Mouse (Mus musculus) gonadal fat pad, adult 2 months (tissue): ENCODE measurements around the gene Dqx1. TPM values are rescaled to one million over a fixed set of nuclear protein-coding genes. Genes with fewer than 3 reads are reported as not detected.

Experiments
- DNase-seq: peaks from one replicate; pipeline ENCODE4 v3.0.0-alpha.2; 2012; ENCODE audit warnings: low read depth
- polyA plus RNA-seq: library from polyadenylated mRNA; depleted of rRNA; stranded (reverse); fragments of >200 nt; gene quantifications from 2 replicates; pipeline ENCODE4 v1.2.3, GENCODE M21; 2012

The Dqx1 gene
- polyA plus RNA-seq, 1 experiment = 1.4 TPM

GRCm38 (mm10) chr6:83033249-83034185 lies 24.1 kb upstream of the Dqx1 start, which contains the start of the genes Dok1 and Loxl3:
Gene Dok1 (minus strand): TSS chr6:83033471.
Gene Loxl3 (plus strand): TSS chr6:83034173.
- DNase-seq = no peak

DNA sequence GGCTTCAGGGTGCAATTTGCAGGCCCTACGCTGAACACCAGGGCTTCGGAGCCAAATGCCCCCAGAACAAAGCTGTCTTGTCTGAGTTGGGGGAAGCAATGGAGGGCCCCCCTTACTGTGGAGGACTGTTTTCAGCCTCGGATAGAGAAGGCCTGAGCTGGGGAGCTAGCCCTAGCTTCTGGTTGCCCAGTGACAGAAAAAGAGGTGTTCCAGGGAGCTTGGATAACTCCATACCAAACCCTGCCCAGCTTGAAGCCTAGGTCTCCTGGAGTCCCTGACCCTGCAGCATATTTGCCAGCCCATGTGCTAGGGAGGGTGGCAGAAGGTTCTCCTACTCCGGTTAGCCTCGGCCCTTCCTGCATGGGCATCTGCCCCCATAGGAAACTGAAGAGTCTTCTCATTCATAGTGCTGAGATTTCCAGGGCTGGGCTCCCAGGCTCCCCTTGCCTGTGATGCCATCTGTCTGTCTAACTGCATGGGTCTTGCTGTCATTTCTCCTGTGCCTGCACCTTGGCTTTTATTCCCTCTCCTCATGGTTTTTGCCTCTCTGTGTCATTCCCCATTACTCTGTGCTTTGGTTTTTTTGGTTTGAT lies 23.1 kb upstream of the Dqx1 start:
- DNase-seq = no peak

- no peak for DNase-seq
Measured at GRCm38 (mm10) chr6:83037188-83037587, 20.5 kb upstream of the Dqx1 start.

GRCm38 (mm10) chr6:83038496-83039012 lies 19.1 kb upstream of the Dqx1 start:
- DNase-seq = no peak

DNA sequence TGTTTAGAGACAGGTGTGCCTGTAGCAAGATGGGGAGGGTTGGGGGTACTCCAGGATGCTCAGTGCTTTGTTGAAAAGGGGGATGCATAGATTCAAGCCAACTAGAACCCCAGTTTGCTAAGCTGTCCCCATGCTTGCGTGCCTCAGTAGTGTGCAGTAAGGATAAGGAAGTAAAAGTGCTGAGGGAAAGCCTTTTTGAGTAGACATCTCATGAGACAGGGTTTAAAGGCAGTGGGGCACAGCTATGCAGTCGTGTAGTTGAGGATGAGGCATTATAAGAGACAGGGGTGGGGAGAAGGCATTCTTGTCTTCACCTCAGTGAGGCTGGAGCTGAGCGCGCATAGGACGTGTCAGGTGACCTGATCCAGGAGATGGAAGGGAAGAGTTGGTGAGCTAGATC lies 17.0 kb upstream of the Dqx1 start:
- DNase-seq = no peak

GRCm38 (mm10) chr6:83043561-83043960 lies 14.1 kb upstream of the Dqx1 start:
- DNase-seq = no peak

DNA sequence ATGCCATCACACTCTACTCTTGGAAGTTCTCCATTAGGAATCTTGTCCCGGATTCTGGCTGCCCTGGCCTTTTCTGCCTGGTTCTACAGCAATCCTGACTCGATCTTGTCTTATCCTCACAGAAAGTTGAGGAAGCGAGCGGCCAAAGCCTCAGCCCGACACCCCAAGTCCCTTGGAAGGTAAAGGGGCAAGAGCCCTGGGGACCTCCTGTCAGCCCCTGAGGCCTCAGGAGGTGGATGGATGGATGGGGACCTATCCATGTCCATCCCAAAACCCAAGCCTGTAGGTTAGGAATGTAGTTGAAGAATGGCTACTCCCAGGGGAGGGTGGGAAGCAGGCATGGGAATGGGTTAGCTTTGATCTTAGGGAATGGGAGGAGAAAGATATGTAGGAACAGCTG lies 13.7 kb upstream of the Dqx1 start:
- no peak for DNase-seq

DNA sequence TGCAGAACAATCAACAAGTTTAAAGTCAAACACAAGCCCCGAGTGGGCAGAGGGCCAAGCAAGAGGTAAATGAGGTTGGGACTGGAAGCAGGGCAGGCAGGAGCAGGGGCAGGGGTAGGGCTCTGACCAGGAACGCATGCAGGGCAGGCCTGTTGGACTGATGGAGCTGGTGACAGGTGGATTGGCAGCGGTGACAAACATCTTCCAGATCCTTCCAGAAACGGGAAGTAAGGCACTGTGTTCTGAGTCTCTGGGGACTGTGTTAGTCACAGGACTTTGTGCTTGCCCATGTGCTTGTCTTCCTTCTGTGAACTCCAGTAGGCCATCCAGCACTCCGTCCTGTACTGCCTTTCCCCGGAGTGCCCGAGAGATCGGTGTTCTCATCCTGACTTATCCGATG lies 12.9 kb upstream of the Dqx1 start:
- no peak for DNase-seq

DNA sequence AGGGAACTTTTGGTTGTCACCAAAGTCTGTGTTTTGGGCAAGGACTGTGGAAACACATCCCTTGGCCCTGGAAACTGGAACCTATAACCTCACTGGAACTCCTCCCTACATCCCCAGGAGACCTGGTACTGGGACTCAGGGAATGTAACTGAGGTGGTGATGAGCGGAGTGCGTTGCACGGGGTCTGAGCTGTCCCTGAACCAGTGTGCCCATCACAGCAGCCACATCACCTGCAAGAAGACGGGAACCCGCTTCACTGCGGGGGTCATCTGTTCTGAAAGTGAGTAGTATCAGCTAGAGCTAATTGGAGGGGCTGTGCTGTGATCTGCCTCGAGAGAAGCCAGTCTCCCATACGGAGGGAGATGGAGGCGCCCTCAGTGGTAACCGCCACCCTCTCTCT lies 8.3 kb upstream of the Dqx1 start:
- DNase-seq = no peak

DNA sequence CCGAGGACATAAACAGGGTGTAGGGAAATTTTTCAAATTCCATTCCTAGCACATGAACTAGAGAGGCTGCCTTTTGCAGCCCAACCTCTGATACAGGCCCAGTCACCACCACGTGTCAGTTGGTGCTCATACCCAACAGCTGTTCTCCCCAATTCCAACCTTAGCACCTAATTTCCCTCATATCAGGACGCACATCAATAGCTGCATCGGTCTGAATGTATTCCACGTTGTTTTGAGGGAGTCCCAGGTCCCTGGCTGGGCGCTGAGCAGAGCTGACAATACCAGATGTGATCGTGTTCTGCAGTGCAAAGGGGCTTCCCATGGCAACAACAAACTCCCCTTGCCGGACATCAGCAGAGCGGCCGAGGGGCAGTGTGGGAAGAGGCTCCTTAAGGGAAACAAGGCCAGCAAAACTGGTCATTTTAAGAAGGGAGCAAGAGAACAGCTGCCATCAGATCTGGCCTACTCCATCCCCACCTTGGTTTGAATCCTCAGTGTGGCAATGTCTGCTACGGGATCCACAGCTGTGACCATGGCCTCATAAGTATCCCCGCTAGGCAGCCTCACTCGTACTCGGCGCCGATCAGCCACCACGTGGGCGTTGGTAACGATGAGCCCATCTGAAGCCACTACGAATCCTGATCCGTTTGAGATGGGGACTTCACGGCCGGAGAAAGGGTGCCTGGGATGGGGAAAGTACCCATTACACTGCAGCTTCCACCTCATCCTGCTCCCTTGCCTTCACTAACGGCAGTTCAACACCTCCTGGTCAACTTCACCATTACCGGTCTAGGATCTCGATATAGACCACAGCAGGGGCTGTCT lies 4.3 kb upstream of the Dqx1 start:
- no peak for DNase-seq

GRCm38 (mm10) chr6:83054074-83054851 lies 3.4 kb upstream of the Dqx1 start, which contains the start of gene Aup1:
Gene Aup1 (plus strand): TSS chr6:83054521.
- peak; percentile 60 for DNase-seq

DNA sequence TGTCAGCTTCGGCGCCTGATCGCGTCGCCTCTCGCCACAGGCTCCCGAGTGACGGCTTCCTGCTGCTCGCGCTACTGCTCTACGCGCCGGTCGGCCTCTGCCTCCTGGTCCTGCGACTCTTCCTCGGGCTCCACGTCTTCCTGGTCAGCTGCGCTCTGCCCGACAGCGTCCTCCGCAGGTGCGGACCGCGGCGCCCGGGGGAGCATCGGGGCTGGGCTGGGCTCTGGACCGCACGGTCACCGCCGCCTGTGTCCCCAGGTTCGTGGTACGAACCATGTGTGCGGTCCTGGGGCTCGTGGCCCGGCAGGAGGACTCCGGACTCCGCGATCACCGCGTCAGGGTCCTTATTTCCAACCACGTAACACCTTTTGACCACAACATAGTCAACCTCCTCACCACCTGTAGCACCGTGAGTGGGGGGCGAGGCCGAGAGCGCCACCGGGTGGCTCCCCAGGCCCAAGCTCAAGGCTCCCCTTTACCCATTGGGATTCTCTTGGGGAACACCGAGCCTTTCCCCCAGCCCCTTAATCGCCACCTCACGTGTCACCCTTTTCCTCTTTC lies 2.7 kb upstream of the Dqx1 start, which contains the start of gene Htra2:
Htra2 (minus strand) TSS at position 403 of the 561 bp plus-strand sequence.
- no peak for DNase-seq

GRCm38 (mm10) chr6:83058725-83059124 lies 1.1 kb downstream of the Dqx1 start:
- no peak for DNase-seq

DNA sequence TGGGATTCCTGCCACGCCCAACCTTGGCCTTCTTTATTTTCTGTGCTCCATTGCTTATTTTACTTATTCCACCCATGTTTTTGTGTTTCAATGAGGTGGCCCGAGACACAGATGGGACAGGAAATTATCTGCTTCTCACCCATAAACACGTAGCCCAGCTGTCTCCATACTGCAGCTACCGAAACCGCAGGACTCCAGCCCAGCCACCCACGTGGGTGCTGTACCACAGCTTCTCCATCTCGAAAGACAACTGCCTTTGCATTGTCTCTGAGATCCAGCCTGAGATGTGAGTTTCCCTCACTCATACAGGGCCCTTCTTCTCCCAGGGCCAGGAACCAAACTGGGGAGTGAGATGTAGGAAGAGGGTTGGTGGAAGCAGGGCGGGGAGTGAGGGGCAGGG lies 8.4 kb downstream of the Dqx1 start:
- no peak for DNase-seq

DNA sequence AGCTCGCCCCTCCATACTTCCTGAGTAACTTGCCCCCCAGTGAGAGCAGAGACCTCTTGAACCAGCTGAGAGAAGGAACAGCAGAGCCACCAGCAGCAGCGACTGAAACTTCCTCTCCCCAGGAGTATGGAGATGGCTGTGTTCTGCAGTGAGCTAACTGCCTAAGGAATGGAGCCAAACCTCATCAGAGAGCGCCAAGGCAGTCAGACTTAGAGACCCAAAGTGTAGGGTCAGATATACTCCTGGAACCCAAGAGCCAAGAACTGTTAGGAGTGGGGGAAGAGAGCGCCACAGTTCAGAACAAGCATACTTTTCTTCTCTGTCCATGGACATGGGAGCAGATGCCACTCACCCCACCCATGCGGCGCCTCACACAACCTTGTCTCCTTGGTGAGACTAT lies 8.8 kb downstream of the Dqx1 start:
- DNase-seq = no peak

- DNase-seq = no peak
Measured at GRCm38 (mm10) chr6:83068221-83068620, 10.6 kb downstream of the Dqx1 start.

DNA sequence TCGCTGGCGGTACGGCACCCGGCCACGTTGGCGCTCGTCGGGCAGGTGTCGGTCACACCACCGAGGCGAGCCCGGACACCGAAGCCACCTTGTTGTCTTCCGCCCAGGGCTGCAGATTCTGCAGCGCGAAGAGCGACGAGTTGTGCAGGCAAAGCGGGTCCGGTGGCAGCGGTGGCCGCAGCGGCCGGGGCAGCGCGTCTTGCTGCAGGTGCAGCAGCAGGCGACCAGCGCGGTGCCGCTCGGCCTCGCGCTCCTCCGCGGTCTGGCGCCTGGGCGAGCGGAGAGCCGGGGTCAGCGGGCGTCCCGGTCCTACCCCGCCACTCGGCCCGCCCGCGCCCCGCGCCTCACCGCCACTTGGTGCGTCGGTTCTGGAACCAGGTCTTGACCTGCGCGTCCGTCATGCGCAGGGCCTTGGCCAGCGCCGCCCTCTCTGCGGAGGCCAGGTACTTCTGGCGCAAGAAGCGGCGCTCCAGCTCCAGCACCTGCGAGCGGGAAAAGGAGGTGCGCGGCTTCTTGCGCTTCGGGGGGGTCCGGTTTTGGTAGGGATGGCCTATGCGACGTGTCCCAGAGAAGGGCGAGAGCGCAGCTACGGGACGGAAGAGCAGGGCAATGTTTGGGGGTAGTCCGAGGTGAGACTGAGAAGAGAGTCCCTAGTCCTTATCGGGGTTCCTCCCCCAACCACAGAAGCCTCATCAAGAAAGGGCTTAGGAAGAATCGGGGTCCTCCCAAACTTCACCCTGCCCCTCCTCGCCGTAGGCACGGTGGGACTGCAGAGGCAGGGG lies 11.3 kb downstream of the Dqx1 start:
- no peak for DNase-seq

- no peak for DNase-seq
Measured at GRCm38 (mm10) chr6:83069488-83070246, 12.0 kb downstream of the Dqx1 start.

DNA sequence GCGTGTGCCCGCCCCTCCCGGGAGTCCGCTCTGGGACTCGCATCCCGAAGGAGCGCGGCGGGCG lies 12.4 kb downstream of the Dqx1 start, which contains the start of gene Tlx2:
Tlx2 (minus strand) TSS at position 47 of the 64 bp plus-strand sequence.
- no peak for DNase-seq
